Mouse (Mus musculus): ENCODE results near the gene Eif2s3x.

DNA sequence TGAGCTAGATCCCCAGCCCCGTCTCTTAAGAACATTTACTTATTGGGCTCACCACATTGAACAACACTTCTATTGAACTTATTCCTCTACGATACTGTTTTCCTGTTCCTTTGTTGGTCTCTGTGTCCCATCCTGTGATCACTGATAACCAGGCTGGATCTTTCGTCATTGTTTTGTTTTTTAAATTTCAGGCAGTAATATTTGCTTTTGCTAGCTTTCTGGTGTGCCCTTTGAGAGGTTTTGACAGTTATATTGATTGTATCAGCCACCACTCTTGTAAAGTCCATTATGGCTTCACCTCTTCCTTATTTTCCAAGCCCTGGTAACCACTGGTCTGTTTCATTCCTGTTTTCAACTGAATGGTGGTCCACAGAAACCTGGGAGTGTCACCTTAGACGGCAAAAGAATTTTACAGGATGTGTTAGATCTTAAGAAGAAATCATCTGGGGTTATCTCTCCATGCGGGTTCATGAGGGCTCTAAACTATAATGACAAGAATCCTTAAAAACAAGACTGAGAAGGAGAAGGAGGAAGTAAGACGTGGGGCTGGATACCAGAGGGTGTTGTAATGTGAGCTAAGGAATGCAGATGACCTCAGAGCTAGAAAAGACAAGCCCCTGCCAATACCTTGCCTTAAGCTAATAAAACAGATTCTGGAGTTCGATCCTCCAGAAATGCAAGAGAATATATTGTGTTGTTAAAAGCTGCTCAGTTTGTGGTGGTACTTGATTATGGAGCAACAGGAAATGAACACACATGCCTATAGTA lies 70.5 kb downstream of the Eif2s3x start:
- no peak for TF ChIP-seq MAFK (IDR thresholded peaks at IDR 0.05; ENCODE audit: insufficient read depth, low read depth, low read length)
- no peak for TF ChIP-seq CHD2 (IDR thresholded peaks at IDR 0.05; ENCODE audit: low read depth, low read length)
- no peak for TF ChIP-seq HCFC1 (IDR thresholded peaks at IDR 0.05; ENCODE audit: borderline replicate concordance, insufficient read depth, low read length)
- no peak for TF ChIP-seq ZNF384 (IDR thresholded peaks at IDR 0.05; ENCODE audit: low read depth, low read length)

All from ES-E14 (cell line).